Mouse (Mus musculus) heart, adult 9 months (tissue): ENCODE measurements around the gene Camsap2.

Experiments used
- DNase-seq, 2 experiments: peaks; one replicate each; pipeline ENCODE4 v3.0.0; 2022; ENCODE audit warnings: low spot score in 2 of 2

Gene Camsap2

GRCm38 (mm10) chr1:136344281-136344680, 1.6 kb downstream of the Camsap2 start:
- peak in 1 of 2 experiments; percentile 15 for DNase-seq

- no peak for DNase-seq
These were observed 2.2 kb downstream of the Camsap2 start for GRCm38 (mm10) chr1:136343727-136344126.

- DNase-seq, result no peak
These were observed 5.4 kb downstream of the Camsap2 start for GRCm38 (mm10) chr1:136340541-136340940.

GRCm38 (mm10) chr1:136334743-136335142, 11.2 kb downstream of the Camsap2 start:
- no peak for DNase-seq

- no peak for DNase-seq
These were observed 12.4 kb downstream of the Camsap2 start for GRCm38 (mm10) chr1:136333512-136333911.

GRCm38 (mm10) chr1:136333071-136333470, 12.8 kb downstream of the Camsap2 start:
- no peak for DNase-seq

- DNase-seq, result peak in 1 of 2 experiments; percentile 15
These were observed 14.1 kb downstream of the Camsap2 start for GRCm38 (mm10) chr1:136331836-136332235.

- no peak for DNase-seq
These were observed 16.5 kb downstream of the Camsap2 start for GRCm38 (mm10) chr1:136329426-136329825.

- DNase-seq, result no peak
These were observed 17.3 kb downstream of the Camsap2 start for GRCm38 (mm10) chr1:136328640-136329039.

- DNase-seq, result no peak
These were observed 18.3 kb downstream of the Camsap2 start for GRCm38 (mm10) chr1:136327638-136328037.

GRCm38 (mm10) chr1:136325933-136326332, 20.0 kb downstream of the Camsap2 start:
- DNase-seq, result peak; percentile 52

GRCm38 (mm10) chr1:136322331-136322730, 23.6 kb downstream of the Camsap2 start:
- DNase-seq, result no peak

- no peak for DNase-seq
These were observed 29.6 kb downstream of the Camsap2 start for GRCm38 (mm10) chr1:136316317-136316716.

- no peak for DNase-seq
These were observed 36.7 kb downstream of the Camsap2 start for GRCm38 (mm10) chr1:136309193-136309592.

- DNase-seq, result peak in 1 of 2 experiments; percentile 30
These were observed 39.5 kb downstream of the Camsap2 start for GRCm38 (mm10) chr1:136306424-136306823.

GRCm38 (mm10) chr1:136293961-136294360, 51.9 kb downstream of the Camsap2 start:
- no peak for DNase-seq

- no peak for DNase-seq
These were observed 56.1 kb downstream of the Camsap2 start for GRCm38 (mm10) chr1:136289803-136290202.

- DNase-seq, result no peak
These were observed 68.5 kb downstream of the Camsap2 start for GRCm38 (mm10) chr1:136277366-136277765.

GRCm38 (mm10) chr1:136268224-136268623, 77.7 kb downstream of the Camsap2 start:
- DNase-seq, result no peak

GRCm38 (mm10) chr1:136266127-136266526, 79.8 kb downstream of the Camsap2 start:
- DNase-seq, result no peak

- DNase-seq, result no peak
These were observed 82.5 kb downstream of the Camsap2 start for GRCm38 (mm10) chr1:136263355-136263754.

GRCm38 (mm10) chr1:136260635-136261238, 85.2 kb downstream of the Camsap2 start, which contains the start of gene Gpr25:
Gene Gpr25, minus strand, starts transcription at chr1:136260873.
- no peak for DNase-seq

- peak; percentile 33 to 36 for DNase-seq
These were observed 85.8 kb downstream of the Camsap2 start for GRCm38 (mm10) chr1:136259893-136260634.
